Mouse (Mus musculus) MEL (cell line): ENCODE data around the gene Csmd2. TPM values are rescaled to one million over a fixed set of nuclear protein-coding genes. Genes with fewer than 3 reads are reported as not detected.

Experiments used
- DNase-seq: peaks from one replicate; pipeline ENCODE4 v3.0.0; 2011; ENCODE audit warnings: low read depth, low spot score
- H3K27ac ChIP-seq: 2 replicates; pipeline ENCODE4 v1.5.1; 2012; ENCODE audit warnings: low read depth, mild to moderate bottlenecking, control low read depth, low read length, moderate library complexity; ENCODE audit not compliant: control insufficient read depth
- H3K27me3 ChIP-seq, 2 experiments: fragments of 150-350 bp in 1 of 2; sonication (generic) in 1 of 2; 2 replicates each; pipeline ENCODE4 v1.6.1; 2012; ENCODE audit warnings: low read length in 2 of 2, mild to moderate bottlenecking in 2 of 2, improper control_type of control experiment in 1 of 2, moderate library complexity in 1 of 2; ENCODE audit not compliant: insufficient read depth in 2 of 2, control insufficient read depth in 1 of 2
- H3K36me3 ChIP-seq, 2 experiments: 2 replicates each; pipeline ENCODE4 v1.6.1; 2012 to 2014; ENCODE audit warnings: low read length in 2 of 2, improper control_type of control experiment in 1 of 2, inconsistent platforms in 1 of 2, mild to moderate bottlenecking in 1 of 2; ENCODE audit not compliant: insufficient read depth in 2 of 2, control insufficient read depth in 1 of 2
- H3K4me1 ChIP-seq, 2 experiments: fragments of 150-350 bp in 1 of 2; sonication (generic) in 1 of 2; 2 replicates each; pipeline ENCODE4 v1.6.1; 2012; ENCODE audit warnings: low read length in 2 of 2, improper control_type of control experiment in 1 of 2, mild to moderate bottlenecking in 1 of 2; ENCODE audit not compliant: insufficient read depth in 2 of 2, control insufficient read depth in 1 of 2
- H3K4me3 ChIP-seq, 2 experiments: fragments of 150-350 bp in 1 of 2; sonication (generic) in 1 of 2; 2 replicates each; pipeline ENCODE4 v1.5.1; 2012; ENCODE audit warnings: low read depth in 2 of 2, low read length in 2 of 2, mild to moderate bottlenecking in 2 of 2, moderate library complexity in 2 of 2, control low read depth in 1 of 2, improper control_type of control experiment in 1 of 2; ENCODE audit not compliant: control insufficient read depth in 1 of 2, insufficient read depth in 1 of 2
- H3K79me2 ChIP-seq: 2 replicates; pipeline ENCODE4 v1.6.1; 2012; ENCODE audit warnings: mild to moderate bottlenecking, low read length, moderate library complexity; ENCODE audit not compliant: control insufficient read depth, poor library complexity, insufficient read depth
- H3K9ac ChIP-seq: 2 replicates; pipeline ENCODE4 v1.6.1; 2012; ENCODE audit warnings: low read depth, mild to moderate bottlenecking, control low read depth, low read length, moderate library complexity; ENCODE audit not compliant: control insufficient read depth, poor library complexity, severe bottlenecking
- H3K9me3 ChIP-seq: fragments of 150-350 bp; sonication (generic); replicated peaks from 2 replicates; pipeline ENCODE4 v1.6.1; 2012; ENCODE audit warnings: mild to moderate bottlenecking, low read length, improper control_type of control experiment, moderate library complexity; ENCODE audit not compliant: insufficient read depth
- CHD1 ChIP-seq: IDR thresholded peaks from 2 replicates; pipeline ENCODE4 v1.6.1; 2012; ENCODE audit warnings: low read depth, mild to moderate bottlenecking, inconsistent platforms, low read length, improper control_type of control experiment
- E2F4 ChIP-seq: IDR thresholded peaks from 2 replicates; pipeline ENCODE4 v1.6.1; 2011; ENCODE audit warnings: low read depth, low read length, improper control_type of control experiment, borderline replicate concordance
- ELF1 ChIP-seq: IDR thresholded peaks from 2 replicates; pipeline ENCODE4 v1.6.1; 2014; ENCODE audit warnings: low read depth, mild to moderate bottlenecking, inconsistent platforms, low read length, improper control_type of control experiment, moderate library complexity
- ETS1 ChIP-seq: IDR thresholded peaks from 2 replicates; pipeline ENCODE4 v1.6.1; 2012; ENCODE audit warnings: low read depth, mild to moderate bottlenecking, inconsistent platforms, low read length, improper control_type of control experiment, moderate library complexity
- GABPA ChIP-seq: IDR thresholded peaks from 2 replicates; pipeline ENCODE4 v1.6.1; 2012; ENCODE audit warnings: low read depth, mild to moderate bottlenecking, inconsistent platforms, low read length, improper control_type of control experiment, moderate library complexity
- HCFC1 ChIP-seq: IDR thresholded peaks from 2 replicates; pipeline ENCODE4 v1.6.1; 2012; ENCODE audit warnings: low read depth, mild to moderate bottlenecking, inconsistent platforms, low read length, improper control_type of control experiment, moderate library complexity
- MEF2A ChIP-seq: IDR thresholded peaks from 2 replicates; pipeline ENCODE4 v1.6.1; 2014; ENCODE audit warnings: low read depth, mild to moderate bottlenecking, inconsistent platforms, low read length, improper control_type of control experiment; ENCODE audit not compliant: poor library complexity, insufficient replicate concordance, severe bottlenecking; ENCODE audit errors: extremely low read depth
- MYB ChIP-seq: IDR thresholded peaks from 2 replicates; pipeline ENCODE4 v1.6.1; 2011; ENCODE audit warnings: mild to moderate bottlenecking, low read depth, low read length, improper control_type of control experiment
- MYC ChIP-seq: IDR thresholded peaks from 2 replicates; pipeline ENCODE4 v1.6.1; 2011; ENCODE audit warnings: low read depth, mild to moderate bottlenecking, low read length, improper control_type of control experiment, moderate library complexity
- NELFE ChIP-seq: IDR thresholded peaks from 2 replicates; pipeline ENCODE4 v1.6.1; 2011; ENCODE audit warnings: low read depth, low read length, improper control_type of control experiment
- POLR2A ChIP-seq, 2 experiments: IDR thresholded peaks; 2 replicates each; pipeline ENCODE4 v1.6.1; 2011 to 2012; ENCODE audit warnings: low read length in 2 of 2, mild to moderate bottlenecking in 2 of 2, control low read depth in 1 of 2, improper control_type of control experiment in 1 of 2, low read depth in 1 of 2, moderate library complexity in 1 of 2; ENCODE audit not compliant: control insufficient read depth in 1 of 2, insufficient read depth in 1 of 2, poor library complexity in 1 of 2
- POLR2AphosphoS2 ChIP-seq: IDR thresholded peaks from 2 replicates; pipeline ENCODE4 v1.6.1; 2011; ENCODE audit warnings: low read length, improper control_type of control experiment
- RAD21 ChIP-seq: IDR thresholded peaks from 2 replicates; pipeline ENCODE4 v1.6.1; 2011; ENCODE audit warnings: mild to moderate bottlenecking, low read depth, low read length, improper control_type of control experiment
- SMC3 ChIP-seq: IDR thresholded peaks from 2 replicates; pipeline ENCODE4 v1.6.1; 2011; ENCODE audit warnings: low read depth, low read length, improper control_type of control experiment
- TAL1 ChIP-seq: IDR thresholded peaks from 2 replicates; pipeline ENCODE4 v1.6.1; 2012; ENCODE audit warnings: mild to moderate bottlenecking, inconsistent platforms, low read length, moderate library complexity, mixed read lengths
- TBP ChIP-seq: IDR thresholded peaks from 2 replicates; pipeline ENCODE4 v1.8.0; 2011; ENCODE audit warnings: low read depth, low read length, improper control_type of control experiment
- TCF12 ChIP-seq: IDR thresholded peaks from 2 replicates; pipeline ENCODE4 v1.6.1; 2014; ENCODE audit warnings: low read depth, mild to moderate bottlenecking, inconsistent platforms, low read length, improper control_type of control experiment, moderate library complexity
- ZC3H11A ChIP-seq: IDR thresholded peaks from 2 replicates; pipeline ENCODE4 v1.6.1; 2012; ENCODE audit warnings: low read depth, mild to moderate bottlenecking, inconsistent platforms, low read length, improper control_type of control experiment
- ZKSCAN1 ChIP-seq: IDR thresholded peaks from 2 replicates; pipeline ENCODE4 v1.6.1; 2012; ENCODE audit warnings: low read depth, mild to moderate bottlenecking, inconsistent platforms, low read length, improper control_type of control experiment, moderate library complexity
- ZMIZ1 ChIP-seq: IDR thresholded peaks from 2 replicates; pipeline ENCODE4 v1.6.1; 2012; ENCODE audit warnings: low read depth, mild to moderate bottlenecking, inconsistent platforms, low read length, improper control_type of control experiment, moderate library complexity
- polyA plus RNA-seq, 2 experiments: library from polyadenylated mRNA; stranded (reverse) in 1 of 2; unstranded in 1 of 2; fragments of >175 nt in 1 of 2; fragments of >200 nt in 1 of 2; gene quantifications; 2 replicates each; pipeline versions ENCODE4 v1.2.1 to v1.2.4; 2012; ENCODE audit warnings: low replicate concordance in 2 of 2, low read depth in 1 of 2; ENCODE audit not compliant: insufficient read length in 2 of 2, insufficient read depth in 1 of 2, missing spikeins in 1 of 2
- total RNA-seq: library from RNA; depleted of rRNA; stranded (reverse); fragments of 300-350 nt; gene quantifications from 2 replicates; pipeline ENCODE4 v1.2.3, GENCODE M21; 2012

Csmd2 gene
- total and polyA plus RNA-seq, 3 experiments, result not detected

- H3K27me3 ChIP-seq, result no peaks in the 10 kb centered on the region
- H3K27ac ChIP-seq, result no peak overlapping the region
- H3K36me3 ChIP-seq, result no peaks in the 10 kb centered on the region
- TF ChIP-seq RAD21, result no peak
- no peak for TF ChIP-seq HCFC1
- TF ChIP-seq ELF1, result no peak
- no peak overlapping the region for H3K9ac ChIP-seq
- no peaks in the 10 kb centered on the region for H3K9me3 ChIP-seq
- H3K4me3 ChIP-seq, result no peak overlapping the region
- no peaks in the 10 kb centered on the region for H3K79me2 ChIP-seq
- H3K4me1 ChIP-seq, result no peaks in the 10 kb centered on the region
- no peak for DNase-seq
These were observed 380.4 kb downstream of the Csmd2 start for GRCm38 (mm10) chr4:128368088-128368487.

- DNase-seq, result no peak
- no peak overlapping the region for H3K9ac ChIP-seq
- no peak for TF ChIP-seq NELFE
- no peak for TF ChIP-seq TCF12
- no peak for TF ChIP-seq HCFC1
- no peak for TF ChIP-seq MYC
- no peak for TF ChIP-seq TAL1
- no peak for TF ChIP-seq MYB
- no peak for TF ChIP-seq SMC3
- TF ChIP-seq ZMIZ1, result no peak
- TF ChIP-seq CHD1, result no peak
- TF ChIP-seq ZKSCAN1, result no peak
- TF ChIP-seq MEF2A, result no peak
- no peaks in the 10 kb centered on the region for H3K79me2 ChIP-seq
- no peak overlapping the region for H3K4me3 ChIP-seq
- H3K9me3 ChIP-seq, result no peaks in the 10 kb centered on the region
- H3K4me1 ChIP-seq, result no peaks in the 10 kb centered on the region
- H3K27ac ChIP-seq, result no peak overlapping the region
- H3K27me3 ChIP-seq, result no peaks in the 10 kb centered on the region
- no peaks in the 10 kb centered on the region for H3K36me3 ChIP-seq
These were observed 384.1 kb downstream of the Csmd2 start for GRCm38 (mm10) chr4:128371766-128372165.

- no peak for DNase-seq
- no peak for TF ChIP-seq MEF2A
- no peak for TF ChIP-seq ETS1
- TF ChIP-seq POLR2A (IDR thresholded peaks at IDR 0.05; ENCODE audit: control insufficient read depth in 1 of 2, insufficient read depth in 1 of 2, low read depth in 1 of 2, low read length in 2 of 2, poor library complexity in 1 of 2), result no peak
- TF ChIP-seq TAL1, result no peak
- TF ChIP-seq TBP, result no peak
- TF ChIP-seq ZC3H11A, result no peak
- TF ChIP-seq E2F4, result no peak
- no peak for TF ChIP-seq MYB
- no peak for TF ChIP-seq MYC
- TF ChIP-seq POLR2AphosphoS2, result no peak
- no peak for TF ChIP-seq CHD1
- TF ChIP-seq ELF1, result no peak
- TF ChIP-seq ZKSCAN1, result no peak
- TF ChIP-seq SMC3, result no peak
- TF ChIP-seq GABPA, result no peak
- H3K27ac ChIP-seq, result no peak overlapping the region
- no peaks in the 10 kb centered on the region for H3K27me3 ChIP-seq
- H3K79me2 ChIP-seq, result no peaks in the 10 kb centered on the region
- H3K9ac ChIP-seq, result no peak overlapping the region
- H3K4me1 ChIP-seq, result no peaks in the 10 kb centered on the region
- no peak overlapping the region for H3K4me3 ChIP-seq
- no peaks in the 10 kb centered on the region for H3K36me3 ChIP-seq
- H3K9me3 ChIP-seq, result no peaks in the 10 kb centered on the region
These were observed 385.5 kb downstream of the Csmd2 start for GRCm38 (mm10) chr4:128373196-128373595.
